Mouse (Mus musculus) Patski (cell line): ENCODE data around the gene Evi2b. TPM values are rescaled to one million over a fixed set of nuclear protein-coding genes. Genes with fewer than 3 reads are reported as not detected.

Source experiments
- ATAC-seq: fragments of 100-300 bp; one replicate; pipeline ENCODE4 v1.8.0; 2021
- CTCF ChIA-PET: fragments of 350-600 bp; sonication (Branson Sonifier 250); formaldehyde crosslinking; loops from one replicate; lab custom pipeline; 2022; ENCODE audit warnings: inconsistent platforms; lab: Charles Lee
- POLR2A ChIA-PET: fragments of 350-600 bp; sonication (Branson Sonifier 250); formaldehyde crosslinking; loops from one replicate; lab custom pipeline; 2022; ENCODE audit warnings: antibody characterized with exemption, inconsistent platforms; lab: Charles Lee
- DNase-seq: peaks from one replicate; pipeline ENCODE4 v3.0.0-alpha.2; 2011; ENCODE audit warnings: low read depth, low spot score
- H3K27me3 ChIP-seq: fragments of 371-371 bp; one replicate; pipeline ENCODE4 v1.5.1; 2021
- CTCF ChIP-seq: fragments of 100-300 bp; IDR thresholded peaks from one replicate; pipeline ENCODE4 v1.5.1; 2021
- in situ Hi-C: fragments of 300-500 bp; cut with MboI; formaldehyde crosslinking; loops from 3 replicates; pipeline ENCODE4 v1.11.1; 2018; ENCODE audit warnings: low pct_unique_long_range_greater_than_20kb, mixed read lengths
- polyA plus RNA-seq: library from polyadenylated mRNA; unstranded; gene quantifications from one replicate; pipeline ENCODE4 v1.2.3, GENCODE M21; 2021

Evi2b gene
- polyA plus RNA-seq, result 0.05 TPM

- DNase-seq (no peak), ATAC-seq (no peak)
- no peaks in the 10 kb centered on the region for H3K27me3 ChIP-seq
- CTCF ChIA-PET, result no interaction called here
- in situ Hi-C loops, result no loop called here
- POLR2A ChIA-PET, result no interaction called here
- no peak for TF ChIP-seq CTCF
These were observed at the start of gene Evi2b for GRCm38 (mm10) chr11:79523560-79524309. Gene Evi2b (minus strand): TSS chr11:79523762.

GRCm38 (mm10) chr11:79570319-79570718, 46.8 kb upstream of the Evi2b start:
- no peaks in the 10 kb centered on the region for H3K27me3 ChIP-seq
- no peak for TF ChIP-seq CTCF
- DNase-seq (no peak), ATAC-seq (no peak)
- CTCF ChIA-PET, result no interaction called here
- POLR2A ChIA-PET, result no interaction called here
- in situ Hi-C loops, result no loop called here

GRCm38 (mm10) chr11:79568197-79568911, 44.8 kb upstream of the Evi2b start:
- in situ Hi-C loops, result loop anchor here (10.0 kb wide), 1 partner anchor 94 kb away; no protein-coding TSS in a partner anchor
- no peak for TF ChIP-seq CTCF
- CTCF ChIA-PET, result no interaction called here
- DNase-seq (no peak), ATAC-seq (no peak)
- no peaks in the 10 kb centered on the region for H3K27me3 ChIP-seq
- POLR2A ChIA-PET, result no interaction called here

GRCm38 (mm10) chr11:79566947-79567346, 43.4 kb upstream of the Evi2b start:
- ChIA-PET CTCF (interaction anchor here (0.9 kb wide), 1 partner anchor 119 kb away, joined by 3 read pairs; no protein-coding TSS in a partner anchor), POLR2A (no interaction called here)
- TF ChIP-seq CTCF, result peak; percentile 34
- H3K27me3 ChIP-seq, result no peaks in the 10 kb centered on the region
- in situ Hi-C loops, result loop anchor here (10.0 kb wide), 1 partner anchor 92 kb away; no protein-coding TSS in a partner anchor
- ATAC-seq (no peak), DNase-seq (no peak)

- in situ Hi-C loops, result loop anchor here (10.0 kb wide), 1 partner anchor 89 kb away; no protein-coding TSS in a partner anchor
- ATAC-seq, result no peak
- H3K27me3 ChIP-seq, result no peaks in the 10 kb centered on the region
- DNase-seq, result no peak
- ChIA-PET POLR2A (no interaction called here), CTCF (no interaction called here)
- TF ChIP-seq CTCF, result no peak
These were observed 39.9 kb upstream of the Evi2b start for GRCm38 (mm10) chr11:79563493-79563892.

- no peak for ATAC-seq
- in situ Hi-C loops, result loop anchor here (10.0 kb wide), 1 partner anchor 86 kb away; no protein-coding TSS in a partner anchor
- POLR2A ChIA-PET, result no interaction called here
- no peaks in the 10 kb centered on the region for H3K27me3 ChIP-seq
- no peak for TF ChIP-seq CTCF
- CTCF ChIA-PET, result no interaction called here
- no peak for DNase-seq
These were observed 37.0 kb upstream of the Evi2b start for GRCm38 (mm10) chr11:79560536-79560935.

- in situ Hi-C loops, result no loop called here
- DNase-seq, result no peak
- ATAC-seq, result no peak
These were observed 29.1 kb upstream of the Evi2b start for GRCm38 (mm10) chr11:79552622-79553021.

GRCm38 (mm10) chr11:79536293-79536692, 12.7 kb upstream of the Evi2b start:
- DNase-seq, result no peak
- TF ChIP-seq CTCF, result no peak

More at GRCm38 (mm10) chr11:79552622-79553021, 29.1 kb upstream of the Evi2b start:
- no peaks in the 10 kb centered on the region for H3K27me3 ChIP-seq
- no peak for TF ChIP-seq CTCF
- ChIA-PET CTCF (interaction anchor here (1.1 to 1.2 kb wide), 2 partner anchors 19 to 69 kb away, joined by 3 read pairs; no protein-coding TSS in a partner anchor), POLR2A (no interaction called here)

GRCm38 (mm10) chr11:79535554-79535953, 12.0 kb upstream of the Evi2b start:
- ATAC-seq (no peak), DNase-seq (no peak)
- ChIA-PET POLR2A (no interaction called here), CTCF (no interaction called here)
- H3K27me3 ChIP-seq, result no peaks in the 10 kb centered on the region
- TF ChIP-seq CTCF, result no peak
- in situ Hi-C loops, result no loop called here

More at GRCm38 (mm10) chr11:79536293-79536692, 12.7 kb upstream of the Evi2b start:
- CTCF ChIA-PET, result no interaction called here
- POLR2A ChIA-PET, result no interaction called here
- no peaks in the 10 kb centered on the region for H3K27me3 ChIP-seq
- no peak for ATAC-seq
- in situ Hi-C loops, result no loop called here

GRCm38 (mm10) chr11:79533950-79534690, 10.6 kb upstream of the Evi2b start:
- no peaks in the 10 kb centered on the region for H3K27me3 ChIP-seq
- DNase-seq (peak; percentile 85), ATAC-seq (peak; percentile 89)
- in situ Hi-C loops, result no loop called here
- TF ChIP-seq CTCF, result no peak
- CTCF ChIA-PET, result interaction anchor here (0.8 to 1.8 kb wide), 5 partner anchors 12 to 58 kb away, joined by 3 to 6 read pairs (median 4); no protein-coding TSS in a partner anchor
- POLR2A ChIA-PET, result interaction anchor here (0.8 to 1.2 kb wide), 2 partner anchors 9 to 45 kb away, joined by 3 read pairs; no protein-coding TSS in a partner anchor
